Mouse (Mus musculus): ENCODE measurements at regions not wholly inside any gene's neighbourhood (a gene's known extent, or its start where the extent isn't known, plus 50 kb on each side); places are given as distances from the start of the nearest gene placed in this dataset.

DNA sequence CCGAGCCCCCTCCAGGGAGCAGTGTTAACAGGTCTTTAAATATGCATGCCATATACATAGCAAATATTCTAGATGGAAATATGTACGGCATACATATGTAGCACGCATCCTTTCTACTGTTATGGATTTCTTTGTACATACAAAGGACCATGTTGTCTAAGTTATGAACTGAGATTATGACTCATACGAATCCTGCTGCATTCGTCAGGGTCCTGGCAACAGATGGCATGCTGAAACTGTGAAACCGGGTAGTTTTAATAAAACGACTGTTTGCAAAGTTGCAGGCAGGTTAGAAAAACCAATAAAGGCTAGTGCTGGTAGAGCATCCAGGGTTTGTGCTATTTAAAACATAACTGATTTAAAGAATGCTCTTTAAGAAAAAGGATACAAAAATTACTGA is 88.8 kb upstream of the Tlk1 start:
- no peak for DNase-seq (ENCODE audit: low read depth, low spot score)

DNA sequence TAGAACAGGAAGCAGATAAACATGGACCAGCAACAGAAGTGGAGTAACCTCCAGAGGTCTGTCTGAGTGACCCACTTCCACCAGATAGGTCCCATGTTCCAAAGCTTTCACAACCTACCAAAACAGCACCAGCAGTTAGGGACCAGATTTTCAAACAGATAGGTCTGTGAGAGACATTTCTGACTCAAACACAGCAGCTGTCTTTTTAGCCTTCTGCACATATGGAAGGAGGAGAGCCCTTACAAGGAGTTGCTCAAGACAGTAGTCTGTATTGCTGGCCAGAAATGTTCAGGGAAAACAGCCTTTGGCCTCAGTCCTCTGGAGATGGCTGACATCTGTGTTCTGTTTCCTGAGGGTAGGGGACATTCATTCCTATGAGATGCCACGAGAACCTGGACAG is 83.9 kb upstream of the Tlk1 start:
- DNase-seq (ENCODE audit: low read depth, low spot score) = no peak

DNA sequence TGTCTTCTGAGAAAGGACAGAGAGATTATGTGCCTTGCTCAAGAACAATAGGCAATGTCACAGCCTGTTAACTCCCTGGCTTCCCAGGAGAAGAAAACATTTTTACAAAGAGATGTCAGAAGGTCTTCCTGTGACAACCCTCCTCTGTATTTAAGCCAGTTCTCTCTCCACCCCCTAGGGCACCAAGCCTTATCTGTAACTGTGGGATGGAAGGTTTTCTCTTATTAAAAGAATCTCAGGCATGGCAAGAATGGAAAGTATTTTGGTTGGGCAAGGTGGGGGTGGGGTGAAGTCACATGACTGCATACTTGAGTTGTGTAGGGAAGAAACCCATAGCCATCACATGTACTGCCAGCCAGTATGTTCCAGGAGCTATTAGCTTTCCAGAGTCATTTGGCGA is 83.1 kb upstream of the Tlk1 start:
- peak; percentile 94 for DNase-seq (ENCODE audit: low read depth, low spot score)

DNA sequence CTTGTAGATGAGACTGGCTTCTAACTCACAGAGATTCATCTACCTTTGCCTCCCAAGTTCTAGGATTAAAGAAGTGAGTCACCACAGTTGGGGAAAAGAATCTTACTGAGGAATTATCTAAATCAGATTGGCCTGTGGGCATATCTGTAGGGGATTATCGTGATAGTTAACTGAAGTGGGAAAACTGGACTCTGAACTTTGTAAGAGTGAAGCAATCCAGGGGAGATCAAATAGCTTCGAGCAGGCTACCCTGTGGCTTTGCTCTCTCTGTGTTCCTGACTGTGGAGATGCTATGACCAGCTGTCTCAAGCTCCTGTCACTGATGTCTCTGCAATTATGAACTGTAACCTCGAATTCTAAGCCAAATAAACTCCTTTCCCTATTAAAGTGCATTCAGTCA is 80.7 kb upstream of the Tlk1 start:
- DNase-seq (ENCODE audit: low read depth, low spot score) = no peak

DNA sequence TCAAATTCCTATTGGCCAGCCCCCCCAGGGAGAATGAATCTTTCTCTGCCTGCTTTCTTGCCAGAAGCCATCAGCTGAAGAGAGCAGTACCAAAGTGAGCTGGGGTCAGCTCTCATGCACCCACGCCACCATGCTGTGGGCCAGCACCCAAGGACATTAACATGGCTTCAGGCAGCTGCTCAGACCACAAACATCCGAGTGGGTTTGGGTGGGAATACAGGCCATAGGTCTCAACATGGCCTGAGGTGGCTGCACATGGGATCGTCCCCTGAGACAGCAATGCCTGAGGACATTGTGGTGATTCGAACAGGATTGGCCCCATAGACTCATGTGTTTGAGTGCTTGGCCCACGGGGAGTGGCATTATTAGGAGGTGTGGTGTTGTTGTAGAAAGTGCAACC is 78.9 kb upstream of the Tlk1 start:
- no peak for DNase-seq (ENCODE audit: low read depth, low spot score)

DNA sequence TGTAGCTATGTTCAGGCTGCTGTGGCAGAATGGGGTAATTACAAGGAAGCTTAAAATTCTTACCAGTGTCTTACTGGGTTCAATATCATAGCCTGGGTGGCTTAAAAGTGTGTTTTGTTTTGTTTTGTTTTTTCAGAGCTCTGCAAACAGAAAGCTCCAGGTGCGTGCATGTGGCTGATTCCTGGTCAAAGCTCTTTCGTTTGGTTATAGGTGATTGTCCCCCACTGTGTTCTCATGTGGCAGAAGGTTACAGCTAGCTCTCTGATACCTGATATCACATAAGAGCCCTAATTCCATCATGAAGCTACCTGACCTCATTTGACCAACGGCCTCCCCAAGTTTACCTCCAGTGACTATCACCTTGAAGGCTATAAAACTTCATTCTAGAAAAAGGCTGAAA is 76.7 kb upstream of the Tlk1 start:
- DNase-seq (ENCODE audit: low read depth, low spot score) = no peak

DNA sequence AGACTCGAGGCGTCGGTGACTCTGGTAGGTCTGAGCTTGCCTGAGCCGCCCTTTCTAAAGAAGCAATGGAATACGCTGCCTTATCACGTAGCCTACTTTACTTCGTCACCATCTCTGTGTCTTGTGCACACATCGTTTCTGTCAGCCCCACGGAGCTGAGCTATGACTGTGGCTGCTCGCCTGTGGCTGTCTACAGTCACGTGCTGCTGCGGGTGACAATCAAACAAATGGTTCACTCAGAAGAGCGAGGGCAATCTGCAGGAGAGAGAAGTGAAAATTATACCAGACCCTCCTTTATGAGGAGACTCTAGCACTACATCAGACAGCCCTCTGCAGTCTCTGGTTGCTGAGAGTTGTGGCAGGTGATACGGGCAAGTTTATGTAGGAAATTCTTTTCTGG is 76.0 kb upstream of the Tlk1 start:
- no peak for DNase-seq (ENCODE audit: low read depth, low spot score)

DNA sequence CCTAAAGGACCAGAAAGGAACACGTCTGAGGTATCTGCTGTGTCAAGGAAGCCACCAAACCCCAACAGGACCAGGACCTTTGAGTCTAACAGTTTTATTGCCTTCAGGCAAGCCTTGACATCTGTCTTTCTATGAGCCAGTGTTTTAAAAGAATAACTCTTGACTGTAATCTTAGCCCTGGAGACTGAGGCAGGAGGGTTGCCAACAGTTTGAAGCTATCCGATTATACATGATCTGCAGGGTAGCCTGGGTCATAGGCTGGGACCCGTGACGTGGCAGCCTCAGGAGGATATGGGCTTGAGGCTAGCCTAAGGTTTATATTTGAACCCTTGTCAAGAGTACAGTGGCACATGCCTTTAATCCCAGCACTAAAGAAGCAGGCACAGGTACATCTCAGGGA is 73.5 kb upstream of the Tlk1 start:
- no peak for DNase-seq (ENCODE audit: low read depth, low spot score)

DNA sequence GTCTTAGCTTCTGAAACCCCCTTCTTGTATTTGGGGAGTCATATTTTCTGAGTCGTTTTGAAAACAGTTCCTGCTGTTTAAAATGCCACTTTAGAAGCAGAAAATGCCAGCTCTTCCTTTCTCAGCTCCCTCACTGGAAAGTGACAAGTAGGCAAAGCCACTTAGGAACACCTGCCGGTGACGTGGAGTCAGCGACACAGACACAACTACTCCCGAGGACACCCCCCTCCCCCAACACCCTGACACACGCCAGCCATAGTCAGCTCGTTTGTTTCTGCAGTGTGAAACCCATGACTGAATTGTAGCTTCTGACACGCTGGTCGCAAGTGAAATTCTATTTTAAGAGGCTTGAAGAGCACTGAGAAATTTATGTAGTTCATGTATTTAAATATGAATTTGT is 72.9 kb upstream of the Tlk1 start:
- no peak for DNase-seq (ENCODE audit: low read depth, low spot score)

DNA sequence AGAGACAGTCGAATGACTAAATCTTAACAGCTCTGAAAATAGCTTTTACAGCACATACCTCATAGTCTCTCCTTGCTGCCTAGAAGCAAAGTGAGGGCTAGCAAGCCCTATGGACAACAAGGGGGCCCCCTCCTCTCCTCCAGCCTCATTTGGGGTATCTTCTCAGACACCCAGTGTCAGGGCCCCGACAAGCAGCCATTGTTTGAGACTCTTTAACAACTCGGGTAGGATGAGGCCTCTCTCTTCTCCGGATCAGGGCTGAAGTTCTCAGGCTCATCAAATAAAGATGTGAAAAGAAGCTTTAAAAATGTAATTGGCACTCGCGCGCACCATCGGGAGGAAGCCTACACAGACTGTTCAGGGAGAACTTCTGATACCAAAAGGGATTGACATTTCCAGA is 71.8 kb upstream of the Tlk1 start:
- DNase-seq (ENCODE audit: low read depth, low spot score) = no peak

DNA sequence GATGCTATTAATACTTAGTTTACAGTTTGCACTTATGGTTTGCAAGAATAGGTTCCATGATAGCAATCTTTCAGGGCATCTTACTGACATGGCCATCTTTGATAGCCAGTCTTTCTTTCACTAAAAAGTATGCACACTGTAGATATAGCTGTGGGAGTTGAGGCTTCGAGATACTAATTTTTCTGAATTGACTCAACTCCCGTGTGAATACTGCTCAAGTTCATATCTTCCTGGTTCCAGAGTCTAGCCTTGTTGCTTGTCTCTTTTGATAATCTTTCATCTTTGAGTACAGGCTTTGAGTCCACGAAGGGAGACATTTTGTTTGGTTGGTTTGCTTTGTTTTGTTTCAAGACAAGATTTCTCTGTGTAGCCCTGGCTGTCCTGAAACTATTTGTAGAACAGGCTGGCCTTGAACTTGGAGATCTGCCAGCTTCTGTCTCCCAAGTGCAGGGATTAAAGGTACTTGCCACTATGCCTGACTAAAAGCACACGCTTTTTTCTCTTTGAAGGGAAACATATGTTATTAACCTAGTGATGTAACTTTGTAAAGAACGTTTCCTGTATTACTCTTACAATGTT is 64.1 kb upstream of the Tlk1 start:
- no peak for DNase-seq (ENCODE audit: low read depth, low spot score)

DNA sequence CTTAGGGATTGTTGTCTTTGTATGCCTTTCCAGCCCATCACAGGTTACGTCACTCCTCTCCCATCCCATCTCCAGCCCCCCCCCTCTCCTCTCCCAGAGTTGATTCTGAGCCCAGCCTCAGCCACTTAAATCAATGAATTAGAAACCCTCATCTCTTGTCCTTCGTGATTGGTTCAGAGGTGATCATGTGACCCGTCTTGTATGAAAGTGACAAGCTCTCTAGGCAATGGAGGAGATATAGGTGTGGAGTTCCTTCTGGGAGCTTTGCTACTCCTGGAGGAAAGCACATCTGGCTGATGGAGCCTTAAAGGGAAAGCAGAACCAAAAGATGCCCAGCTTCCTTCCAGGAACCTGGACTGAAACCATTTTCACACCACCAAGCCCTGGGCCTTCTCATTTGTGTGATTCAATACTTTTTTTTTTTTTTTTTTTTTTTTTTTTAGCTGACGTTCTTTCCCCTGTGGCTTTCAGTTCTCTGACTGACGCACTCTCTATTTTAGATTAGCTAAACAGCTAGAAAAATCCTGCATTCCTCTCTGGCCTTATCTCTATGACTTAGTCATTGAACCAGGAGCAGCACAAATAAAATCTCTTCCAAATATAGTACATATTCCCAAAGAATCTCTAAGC is 63.4 kb upstream of the Tlk1 start:
- peak; percentile 21 for DNase-seq (ENCODE audit: low read depth, low spot score)

DNA sequence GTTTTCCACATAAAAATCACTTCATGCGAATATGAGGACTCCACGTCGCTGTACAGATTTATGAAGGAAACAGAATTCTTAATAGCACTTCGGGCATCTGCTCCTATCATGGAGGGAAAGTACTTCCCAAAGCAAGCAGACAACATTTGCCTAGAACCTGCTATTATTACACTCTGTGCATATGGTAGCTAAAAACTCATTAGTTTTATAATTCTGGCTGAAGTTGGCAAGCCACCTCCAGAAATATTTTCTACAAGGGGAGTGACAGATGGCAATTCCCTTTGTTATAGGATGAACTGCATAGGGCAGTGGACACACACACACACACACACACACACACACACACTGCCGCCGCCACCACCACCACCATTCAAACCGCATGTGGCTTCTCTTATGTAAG is 61.3 kb upstream of the Tlk1 start:
- DNase-seq (ENCODE audit: low read depth, low spot score) = no peak

DNA sequence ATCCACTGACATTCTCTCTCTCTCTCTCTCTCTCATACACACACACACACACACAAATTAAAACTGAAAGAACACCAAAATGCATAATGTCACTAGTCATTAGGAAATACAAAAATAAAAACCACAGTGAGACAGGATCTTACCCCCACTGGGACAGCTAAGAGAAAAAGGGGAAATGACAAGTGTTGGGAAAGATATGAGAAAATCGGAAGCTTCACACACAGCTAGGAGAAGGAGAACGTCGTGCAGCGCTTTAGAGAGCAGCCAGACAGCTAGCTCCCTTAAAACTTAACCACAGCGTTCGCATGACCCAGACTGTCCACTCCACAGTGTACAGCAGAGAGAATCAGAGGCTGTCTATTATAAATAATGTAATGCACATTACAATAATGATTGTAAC is 60.1 kb upstream of the Tlk1 start:
- no peak for DNase-seq (ENCODE audit: low read depth, low spot score)

DNA sequence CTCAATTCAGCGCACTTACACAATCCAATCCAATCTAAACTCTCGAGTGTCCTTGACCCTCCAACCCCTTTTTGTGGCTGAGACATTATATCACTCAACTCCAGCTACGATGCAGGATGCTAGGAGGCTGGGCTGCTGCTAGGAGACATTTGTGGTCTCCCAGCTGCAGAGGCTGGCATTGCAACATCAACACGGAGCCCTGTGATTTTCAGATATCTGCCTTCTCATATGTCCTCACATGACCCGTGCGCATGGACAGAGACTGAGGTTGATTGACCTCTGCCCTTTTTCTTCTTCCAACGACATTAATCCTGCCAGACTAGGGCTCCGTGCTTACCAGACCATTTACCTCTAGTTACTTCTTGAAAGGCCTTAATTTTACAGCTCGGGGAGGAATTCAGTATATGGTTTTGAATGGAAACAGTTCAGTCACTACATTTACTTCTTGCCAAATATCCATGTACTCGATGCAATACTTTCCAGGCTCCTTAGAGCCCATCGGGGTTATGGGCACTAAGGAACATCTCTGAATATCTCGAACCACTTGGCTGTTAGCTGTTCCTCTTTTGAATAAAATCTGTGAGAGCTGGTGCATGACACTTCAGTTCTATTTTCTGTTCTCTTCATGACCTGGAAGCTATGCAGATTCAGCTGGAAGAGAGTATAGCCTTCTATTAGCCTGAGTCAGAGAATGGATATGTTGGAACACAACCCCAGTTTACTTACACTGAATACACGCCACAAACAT is 52.0 kb upstream of the Tlk1 start:
- DNase-seq (ENCODE audit: low read depth, low spot score) = no peak

DNA sequence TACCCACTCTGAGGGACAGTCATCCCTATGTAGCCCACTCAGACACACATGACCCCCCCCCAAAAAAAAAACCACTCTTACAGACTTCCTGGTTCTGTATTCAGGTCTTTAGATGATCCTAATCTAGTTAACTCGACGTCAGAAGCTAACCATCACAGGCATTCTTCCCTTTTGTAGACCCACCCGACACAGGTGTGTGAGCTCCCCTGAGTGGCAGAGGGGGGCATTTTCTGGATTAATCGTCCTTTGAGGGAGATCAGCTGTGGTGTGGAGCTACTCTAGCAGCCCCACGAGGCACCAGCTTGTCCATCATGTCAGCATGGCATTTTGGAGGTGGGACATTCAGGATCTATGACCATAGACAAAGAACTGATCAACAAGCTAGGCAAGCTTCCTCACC is 50.7 kb upstream of the Tlk1 start:
- DNase-seq (ENCODE audit: low read depth, low spot score) = no peak
